Mouse (Mus musculus): ENCODE data around the gene Acbd5.
"Not testable (repeated sequence)": the region's sequence is repeated elsewhere in the genome, so short reads cannot be mapped to it uniquely, and the experiment has no call there.

Acbd5 gene

DNA sequence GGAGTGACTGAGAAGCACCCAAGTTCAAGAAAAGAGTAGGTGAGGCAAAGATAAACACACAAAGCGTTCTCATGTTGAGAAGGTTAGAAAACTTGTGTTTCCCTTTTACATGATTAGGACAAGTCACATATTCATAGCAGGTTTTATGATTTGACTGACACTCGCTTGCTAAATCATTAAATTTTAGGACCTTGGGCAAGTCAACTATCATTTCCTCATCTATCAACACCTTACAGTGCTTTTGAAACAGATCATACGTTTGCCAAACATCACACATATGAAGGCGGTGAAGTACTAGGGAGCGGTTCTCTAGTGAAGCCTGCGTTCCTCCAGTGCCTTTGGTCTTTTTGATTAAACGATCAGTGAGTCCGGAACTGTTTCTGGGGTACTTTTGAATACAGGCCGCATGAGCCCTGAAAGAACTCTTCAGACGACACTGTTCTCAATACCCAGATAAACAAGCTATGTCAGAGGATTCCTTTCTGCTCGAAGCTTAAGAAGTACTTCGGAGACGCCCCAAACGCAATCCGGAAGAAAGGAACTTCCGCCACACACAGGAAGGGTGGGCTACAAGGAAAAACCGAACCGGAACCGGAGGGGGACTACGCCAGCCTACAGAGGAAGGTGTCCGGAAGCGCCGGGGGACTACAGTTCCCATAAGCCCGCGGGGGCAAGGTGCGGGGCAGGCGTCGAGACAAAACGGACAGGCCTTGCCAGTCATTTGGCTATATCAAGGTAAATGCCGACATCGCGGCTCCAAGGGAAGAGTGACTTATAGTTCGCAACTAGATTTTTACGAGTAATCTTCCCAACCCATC is at the start of gene Acbd5:
Gene Acbd5 (plus strand): TSS at position 616 of the 818 bp plus-strand sequence.
- DNase-seq, result peak; percentile 85 to 92

DNA sequence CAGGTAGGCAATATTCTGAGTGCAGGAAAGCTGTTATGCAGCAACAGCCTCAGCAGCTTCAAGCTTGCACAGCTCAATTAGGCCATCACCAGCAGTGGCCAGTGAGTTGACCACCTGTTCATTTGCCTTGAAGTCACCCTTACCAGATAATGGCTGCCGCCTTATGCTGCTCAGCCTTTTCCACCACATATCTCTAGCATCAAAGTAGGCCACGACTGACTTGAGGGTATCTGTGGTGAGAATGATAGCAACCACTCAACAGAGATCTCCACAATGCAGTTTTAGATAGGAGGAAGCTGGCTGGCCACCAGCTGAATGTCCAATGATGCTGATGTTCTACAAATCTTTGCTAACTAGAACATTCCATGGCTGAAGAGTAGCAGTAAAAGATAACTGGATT is 48.8 kb upstream of the Acbd5 start:
- no peak for DNase-seq

DNA sequence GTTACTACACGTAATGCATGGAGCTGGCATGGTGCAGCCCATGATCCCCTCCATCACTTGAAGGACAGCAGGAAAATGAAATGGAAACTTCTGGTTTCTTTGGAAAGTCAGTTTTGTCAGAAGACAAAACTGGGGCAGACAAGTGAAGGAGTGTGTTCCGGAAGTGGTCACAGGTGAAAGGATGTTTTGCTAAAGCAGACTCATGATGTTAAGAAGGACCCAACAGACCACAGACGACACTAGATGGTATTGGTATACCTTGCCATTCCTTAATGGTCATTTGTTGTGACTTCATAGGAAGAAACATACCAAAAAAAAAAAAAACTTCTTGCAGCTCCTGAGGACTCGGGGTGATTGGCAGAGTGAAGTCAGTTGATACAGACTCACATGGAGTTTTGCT is 46.6 kb upstream of the Acbd5 start:
- DNase-seq, result no peak

DNA sequence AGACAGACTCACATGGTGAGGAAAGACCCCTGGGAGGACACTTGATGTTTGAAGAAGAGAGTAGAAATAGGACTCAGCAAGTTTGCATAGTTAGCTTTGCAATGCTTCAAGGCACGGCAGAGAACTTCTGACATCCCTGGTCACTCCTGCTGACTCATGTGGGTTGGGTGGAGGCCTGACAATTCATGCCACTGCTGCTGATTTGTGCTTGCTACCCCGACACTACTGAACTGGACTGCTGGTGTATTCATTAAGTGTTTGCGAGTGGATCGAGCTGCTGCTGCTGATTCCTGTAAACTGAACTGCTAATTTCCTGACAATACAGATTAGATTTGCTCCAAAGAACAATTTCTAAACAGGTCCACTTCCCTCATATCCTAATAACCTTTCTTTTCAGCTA is 46.2 kb upstream of the Acbd5 start:
- DNase-seq, result no peak

DNA sequence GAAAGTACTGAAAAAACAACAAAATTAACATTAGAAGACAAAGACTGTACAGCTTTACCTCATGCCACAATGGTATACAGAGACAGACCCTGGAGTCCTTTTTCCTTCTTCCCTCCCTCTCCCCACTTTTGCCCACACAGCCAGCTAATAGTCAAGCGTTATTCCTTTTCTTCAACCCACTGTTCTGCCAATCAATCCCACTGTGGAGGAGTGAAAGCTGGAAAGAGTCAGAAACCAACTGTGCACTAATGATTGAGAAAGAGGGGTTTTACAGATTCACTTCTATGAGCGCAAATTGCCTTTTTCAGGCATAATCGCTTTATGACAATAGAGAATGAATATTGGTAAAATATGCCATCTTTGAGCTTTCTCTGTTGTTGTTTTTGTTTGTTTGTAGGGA is 44.9 kb upstream of the Acbd5 start:
- no peak for DNase-seq

DNA sequence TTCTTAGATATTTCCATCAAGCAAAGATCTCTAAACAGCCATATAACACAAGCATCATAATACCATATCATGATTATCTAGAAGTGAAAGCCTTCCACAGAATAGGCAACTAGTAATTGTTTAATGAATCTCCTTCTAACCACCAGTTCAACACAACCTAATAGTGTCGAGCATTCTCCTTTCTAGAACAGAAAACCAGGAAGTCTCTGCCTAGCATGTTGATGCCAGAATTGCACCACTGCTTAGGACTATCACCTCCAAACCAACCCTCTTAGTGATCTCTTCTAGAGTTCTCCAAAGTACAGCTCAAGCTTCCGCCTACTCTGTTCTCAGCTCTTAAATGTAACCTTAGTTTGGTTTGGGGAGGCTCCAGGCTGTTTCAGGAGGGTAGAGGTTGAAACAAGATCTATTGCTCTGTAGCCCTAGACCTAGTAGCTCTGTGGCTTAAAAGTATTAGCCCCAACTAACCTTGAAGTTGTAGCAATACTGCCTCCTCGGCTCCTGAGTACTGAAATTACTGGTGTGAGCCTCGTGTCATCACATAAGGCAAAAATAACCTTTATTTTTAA is 44.2 kb upstream of the Acbd5 start:
- DNase-seq, result no peak

DNA sequence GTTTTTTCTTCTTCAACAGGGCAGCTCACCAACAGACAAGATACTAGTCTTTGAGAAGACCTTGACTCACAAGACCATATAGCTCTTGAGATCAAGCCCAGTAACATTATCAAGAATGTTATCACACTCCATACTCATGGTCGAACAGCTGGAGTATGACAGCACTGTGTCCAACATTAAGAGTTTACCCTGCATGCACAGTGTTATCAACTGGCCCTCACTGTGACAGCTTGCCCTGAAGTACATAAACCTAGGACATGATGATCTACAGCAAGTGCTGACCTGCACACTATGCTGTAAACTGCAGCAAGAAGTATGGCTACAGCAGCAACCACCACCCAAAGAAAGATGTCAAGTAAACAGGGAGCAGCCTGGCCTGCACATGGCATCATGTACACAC is 41.6 kb upstream of the Acbd5 start:
- no peak for DNase-seq

DNA sequence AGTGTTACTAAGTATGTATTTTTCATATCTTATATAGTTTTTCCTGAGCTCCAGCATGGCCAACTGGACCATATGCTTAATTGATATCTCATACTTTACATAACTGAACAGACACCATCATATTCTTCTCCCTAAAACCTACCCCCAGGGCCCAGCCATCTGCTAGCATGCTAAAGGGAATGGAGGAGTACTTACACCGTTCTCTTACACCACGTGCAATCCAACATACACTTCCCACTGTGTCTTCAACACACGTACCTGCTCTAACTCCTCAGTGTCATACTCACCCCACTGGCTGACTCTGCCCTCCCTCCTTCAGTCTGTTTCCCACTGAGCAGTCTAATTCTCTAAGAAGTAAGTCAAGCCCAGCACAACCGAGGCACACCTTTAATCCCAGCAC is 39.1 kb upstream of the Acbd5 start:
- no peak for DNase-seq

DNA sequence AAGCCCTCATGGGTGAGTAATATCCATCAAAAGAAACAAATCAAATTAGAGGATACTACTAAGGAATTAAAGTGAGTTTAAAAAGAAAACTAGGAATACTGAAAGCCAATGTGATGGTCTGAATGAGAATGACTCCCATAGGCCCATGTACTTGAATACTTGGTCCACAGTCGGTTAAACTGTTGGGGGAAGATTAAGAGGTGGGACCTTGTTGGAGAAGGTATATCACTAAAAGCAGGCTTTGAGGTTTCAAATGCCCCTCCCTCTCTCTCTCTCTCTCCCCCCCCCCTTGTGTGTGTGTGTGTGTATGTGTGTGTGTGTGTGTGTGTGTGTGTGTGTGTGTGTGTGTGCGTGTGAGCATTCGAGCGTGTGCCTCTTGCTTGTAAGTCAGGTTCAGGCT is 37.3 kb upstream of the Acbd5 start:
- DNase-seq, result no peak

DNA sequence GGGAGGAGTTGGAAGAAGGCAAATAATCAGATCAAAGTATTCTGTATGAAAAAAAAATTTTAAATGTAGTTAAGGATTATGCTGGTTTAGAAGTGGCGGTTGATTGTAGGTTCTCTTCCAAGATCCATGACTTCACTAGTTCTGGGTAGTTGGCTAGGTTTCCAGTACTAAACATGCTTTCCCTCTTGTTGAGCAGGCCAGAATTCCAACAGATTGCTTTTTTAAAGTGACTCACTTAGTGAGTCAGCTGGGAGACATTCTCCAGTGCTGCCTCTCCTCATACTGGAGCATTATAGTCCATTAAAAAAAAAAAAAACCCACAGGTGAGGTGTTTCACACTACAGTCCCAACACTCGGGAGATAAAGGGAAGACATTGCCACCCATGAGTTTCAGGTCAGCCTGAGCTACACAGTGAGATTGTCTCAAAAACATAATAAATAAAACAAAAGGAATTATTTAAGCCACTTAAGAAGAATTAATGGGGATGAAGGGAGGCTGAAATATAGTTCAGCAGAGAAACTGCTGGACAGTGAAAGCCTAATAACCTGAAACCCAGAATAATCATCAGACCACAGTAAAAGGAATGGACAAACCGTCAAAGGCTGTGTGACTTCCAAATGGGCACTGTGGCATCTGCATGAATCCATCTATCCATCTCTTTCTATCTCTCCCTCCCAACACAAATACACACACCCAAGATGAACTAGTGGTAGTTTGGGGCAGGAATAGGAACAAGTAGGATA is 33.1 kb upstream of the Acbd5 start:
- DNase-seq, result no peak

DNA sequence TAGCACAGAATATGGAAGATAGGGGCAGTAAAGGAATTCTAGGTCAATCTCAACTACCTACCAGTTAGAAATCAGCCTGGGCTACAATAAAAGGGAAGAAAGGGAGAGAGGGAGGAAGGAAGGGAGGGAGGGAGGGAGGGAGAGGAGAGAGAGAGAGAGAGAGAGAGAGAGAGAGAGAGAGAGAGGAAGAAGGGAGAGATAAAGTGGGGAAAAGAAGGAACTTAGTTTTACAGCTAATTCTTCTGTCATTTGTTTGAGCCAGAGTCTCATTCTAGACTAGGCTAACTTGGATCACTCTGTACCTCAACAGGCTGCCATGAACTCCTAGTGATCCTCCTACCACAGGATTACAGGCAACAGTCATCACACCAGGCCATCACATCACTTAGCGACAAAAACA is 32.5 kb upstream of the Acbd5 start:
- DNase-seq, result no peak

DNA sequence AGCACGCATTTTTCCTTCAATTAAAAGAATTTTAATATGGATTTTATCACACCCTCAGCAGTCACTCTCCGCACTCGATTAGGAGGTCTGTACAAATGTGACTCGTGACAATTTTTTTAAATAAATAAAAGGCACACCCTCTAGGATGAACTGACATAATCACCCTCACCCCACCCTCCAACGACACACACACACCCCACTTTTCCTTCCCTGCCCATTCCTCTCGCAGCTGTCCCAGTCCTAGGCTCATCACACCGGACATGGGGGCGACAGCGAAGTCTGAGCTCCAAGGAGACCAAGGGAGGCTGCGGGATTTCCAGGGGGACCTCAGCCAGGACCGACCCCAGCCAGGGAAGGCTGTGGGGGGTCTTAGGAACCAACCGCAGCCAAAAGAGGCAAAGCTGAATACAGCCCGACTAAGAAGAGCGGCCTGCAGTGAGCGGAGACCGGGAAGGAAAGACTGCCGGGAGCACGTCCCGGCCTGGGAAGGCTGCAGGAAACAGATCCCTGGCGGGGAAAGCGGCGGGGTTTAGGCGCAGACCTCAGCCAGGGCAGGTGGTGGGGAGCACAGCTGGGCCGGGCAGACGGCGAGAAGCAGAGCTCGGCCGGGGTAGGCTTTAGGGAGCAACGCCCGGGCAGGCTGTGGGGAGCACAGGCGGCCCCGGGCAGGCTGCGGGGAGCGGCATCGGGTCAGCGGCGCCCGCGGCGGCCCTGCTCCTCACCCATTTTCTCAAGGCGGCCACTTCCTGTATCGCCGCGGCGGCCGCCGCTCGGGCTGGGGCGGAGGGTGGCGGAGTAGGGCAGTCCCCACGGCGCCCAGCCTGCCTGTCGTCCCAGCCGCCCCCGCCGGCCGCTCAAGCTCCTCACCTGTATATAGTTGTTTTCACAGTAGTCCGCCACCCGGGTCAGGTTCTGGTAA is 28.6 kb upstream of the Acbd5 start:
- peak in 1 of 2 experiments; percentile 32 for DNase-seq

DNA sequence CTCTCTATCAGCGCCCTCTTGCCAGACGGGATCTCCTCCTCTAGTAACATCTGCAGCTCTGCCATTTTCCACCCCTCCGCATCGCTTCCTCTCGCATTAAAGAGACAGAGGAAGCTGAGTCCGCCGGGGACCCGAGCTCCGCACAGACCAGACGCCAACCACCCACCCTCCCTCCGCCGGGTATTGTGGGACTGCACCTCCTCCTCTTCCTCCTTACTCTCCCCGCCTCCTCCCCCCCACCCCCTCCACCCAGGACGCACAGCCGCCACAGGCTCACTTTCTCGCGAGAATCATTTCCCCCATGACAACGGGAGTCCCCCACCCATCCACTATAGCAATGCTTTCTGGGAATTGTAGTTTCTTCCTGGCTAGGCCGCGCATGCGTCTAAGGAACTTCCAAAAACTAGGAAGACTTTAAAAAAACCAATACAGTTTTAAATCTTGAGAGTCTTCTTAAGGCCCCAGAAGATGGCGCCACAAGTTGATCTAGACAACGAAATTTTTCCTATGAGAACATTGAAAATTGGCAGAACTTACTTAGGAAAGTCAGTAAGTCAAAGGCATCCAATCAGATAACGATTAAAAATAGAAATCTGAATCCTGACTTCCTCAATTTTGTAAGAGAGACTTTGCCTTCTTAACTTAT is 27.8 kb upstream of the Acbd5 start, which contains the start of gene Abi1:
Gene Abi1 (minus strand): TSS at position 241 of the 646 bp plus-strand sequence.
- peak; percentile 85 to 92 for DNase-seq

DNA sequence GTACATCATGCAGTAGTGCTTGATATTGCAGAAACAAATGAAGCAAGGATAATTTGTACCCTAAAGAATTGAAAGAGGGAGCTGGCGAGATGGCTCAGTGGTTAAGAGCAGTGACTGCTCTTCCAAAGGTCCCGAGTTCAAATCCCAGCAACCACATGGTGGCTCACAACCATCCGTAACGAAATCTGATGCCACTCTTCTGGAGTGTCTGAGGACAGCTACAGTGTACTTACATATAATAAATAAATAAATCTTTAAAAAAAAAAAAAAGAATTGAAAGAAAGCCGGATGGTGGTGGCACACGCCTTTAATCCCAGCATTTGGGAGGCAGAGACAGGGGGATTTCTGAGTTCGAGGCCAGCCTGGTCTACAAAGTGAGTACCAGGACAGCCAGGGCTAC is 27.3 kb upstream of the Acbd5 start:
- not testable (repeated sequence) for DNase-seq

DNA sequence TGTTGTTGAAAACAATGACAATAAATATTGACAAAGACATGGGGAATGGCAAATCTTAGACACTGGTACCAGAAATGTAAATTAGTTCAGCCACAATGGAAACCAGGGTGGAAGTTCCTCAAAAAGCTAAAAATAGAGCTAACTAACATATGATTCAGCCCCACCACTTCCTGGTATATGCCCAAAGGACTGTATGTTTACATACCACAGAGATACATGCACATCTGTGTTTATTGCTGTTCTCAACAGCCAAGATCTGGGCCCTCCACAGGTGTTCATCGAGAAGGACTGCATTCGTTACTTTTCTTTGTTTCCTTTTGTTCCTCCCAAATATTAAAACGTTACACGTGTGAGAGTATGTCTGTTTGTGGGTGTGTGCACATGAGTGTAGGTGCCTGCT is 26.5 kb upstream of the Acbd5 start:
- DNase-seq, result peak in 1 of 2 experiments; percentile 31

DNA sequence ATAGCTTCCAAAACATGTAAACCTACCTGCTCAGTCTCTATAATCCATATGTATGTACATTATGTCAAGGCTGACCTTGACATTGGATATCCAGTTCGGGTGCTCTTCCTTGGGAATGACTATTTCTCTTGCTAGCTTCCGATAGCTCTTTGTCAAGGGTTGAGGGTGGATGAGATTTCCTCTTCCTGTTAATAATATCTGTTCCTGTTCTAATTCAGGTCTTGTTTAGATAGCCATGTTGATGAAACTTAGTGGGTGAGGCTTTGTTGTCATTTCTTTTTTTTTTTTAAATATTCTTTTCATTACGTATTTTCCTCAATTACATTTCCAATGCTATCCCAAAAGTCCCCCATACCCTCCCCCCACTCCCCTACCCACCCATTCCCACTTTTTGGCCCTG is 25.8 kb upstream of the Acbd5 start:
- no peak for DNase-seq

DNA sequence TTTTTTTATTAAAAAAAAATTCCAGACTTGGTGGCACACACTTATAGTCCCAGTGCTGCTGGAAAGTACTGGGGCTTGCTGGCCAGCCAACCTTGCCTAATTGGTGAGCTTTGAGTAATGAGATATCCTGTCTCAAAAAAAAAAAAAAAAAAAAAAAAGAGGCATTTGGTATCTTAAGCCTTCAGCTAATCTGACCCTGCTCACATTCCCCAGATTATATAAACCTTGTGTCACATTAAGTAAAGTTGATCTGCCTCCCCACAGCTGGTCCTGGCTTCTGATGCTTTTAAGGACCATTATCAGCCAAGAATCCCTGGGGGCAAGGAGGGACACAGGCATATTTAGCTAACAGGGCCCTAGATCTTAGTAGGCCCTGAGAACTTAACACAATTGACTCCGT is 22.3 kb upstream of the Acbd5 start:
- DNase-seq, result no peak

DNA sequence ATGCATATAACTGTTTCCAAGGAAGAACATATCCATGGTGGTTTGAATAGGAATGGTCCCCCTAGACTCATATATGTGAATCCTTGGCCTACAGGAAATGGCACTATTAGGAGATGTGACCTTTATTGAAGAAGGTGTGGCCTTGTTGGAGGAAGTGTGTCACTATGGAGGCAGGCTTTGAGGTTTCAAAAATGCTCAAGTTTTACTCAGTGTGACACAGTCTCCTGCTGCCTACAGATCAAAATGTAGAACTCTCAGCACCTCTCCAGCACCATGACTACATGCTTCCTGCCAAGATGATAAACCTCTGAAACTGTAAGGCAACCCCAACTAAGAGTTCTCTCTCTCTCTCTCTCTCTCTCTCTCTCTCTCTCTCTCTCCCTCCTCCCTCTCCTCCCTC is 20.0 kb upstream of the Acbd5 start:
- DNase-seq, result no peak

DNA sequence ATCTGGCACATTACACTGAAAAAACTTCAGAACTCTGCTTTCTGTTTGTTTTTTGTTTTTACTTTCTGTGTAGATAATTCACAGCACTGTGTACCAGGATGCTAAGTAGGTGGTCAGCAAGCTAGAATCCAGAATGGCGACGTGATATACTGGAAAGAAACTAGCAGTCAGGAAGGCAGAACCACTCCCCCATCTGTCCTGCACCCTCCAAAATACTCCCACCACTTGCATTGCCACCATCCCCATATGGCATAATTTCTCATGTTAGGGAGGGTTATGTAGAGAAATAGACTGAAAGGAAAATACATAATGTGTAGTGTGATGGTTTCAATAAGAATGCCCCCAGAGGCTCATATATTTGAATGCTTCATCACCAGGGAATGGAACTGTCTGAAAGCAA is 16.1 kb upstream of the Acbd5 start:
- DNase-seq, result no peak

DNA sequence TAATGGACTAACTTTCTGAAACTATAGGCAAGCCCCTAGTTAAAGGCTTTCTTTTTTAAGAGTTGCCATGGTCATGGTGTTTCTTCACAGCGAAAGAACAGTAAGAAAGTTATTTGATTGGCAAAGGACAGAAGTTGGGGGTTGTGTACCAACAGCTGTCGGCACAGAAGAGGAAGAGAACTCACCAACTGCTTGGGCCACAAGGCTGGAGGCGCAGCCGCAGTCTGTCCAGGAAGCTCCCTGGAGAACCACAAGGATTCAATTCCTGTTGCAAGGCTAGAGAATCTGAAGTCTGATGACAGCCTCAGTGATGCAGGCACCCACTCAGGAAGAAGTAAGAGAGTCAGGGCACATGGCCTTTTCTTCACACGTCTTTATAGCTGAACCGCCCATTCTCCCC is 15.4 kb upstream of the Acbd5 start:
- DNase-seq, result no peak

DNA sequence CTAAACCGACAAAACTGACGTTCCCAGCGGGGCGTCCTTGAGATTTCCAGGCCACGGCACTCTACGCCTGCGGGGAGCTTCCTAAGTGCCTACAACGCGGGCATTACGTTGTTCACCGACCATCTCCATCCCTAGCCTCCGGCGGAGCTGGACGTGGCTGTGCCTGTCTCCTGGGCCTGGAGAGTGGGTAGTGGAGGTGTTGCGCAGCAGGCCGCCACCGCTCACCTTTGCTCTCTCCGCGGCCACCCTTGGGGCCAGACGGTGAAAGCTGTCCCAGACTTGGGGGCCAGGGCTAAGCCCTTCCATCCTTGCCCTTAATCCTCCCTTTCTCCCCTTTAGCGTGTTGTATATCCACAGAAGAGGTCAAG is 387 bp downstream of the Acbd5 start:
- no peak for DNase-seq
